Mouse (Mus musculus) stomach, postnatal 0 days (tissue): ENCODE measurements at regions not wholly inside any gene's neighbourhood (a gene's known extent, or its start where the extent isn't known, plus 50 kb on each side); places are given as distances from the start of the nearest gene placed in this dataset.

Experiments
- CTCF ChIP-seq: IDR thresholded peaks from 2 replicates; pipeline ENCODE4 v1.5.1; 2016; ENCODE audit warnings: antibody characterized with exemption, low read depth, mild to moderate bottlenecking, moderate library complexity
- EP300 ChIP-seq: optimal IDR thresholded peaks from 2 replicates; pipeline ENCODE3; 2016; ENCODE audit warnings: antibody characterized with exemption

DNA sequence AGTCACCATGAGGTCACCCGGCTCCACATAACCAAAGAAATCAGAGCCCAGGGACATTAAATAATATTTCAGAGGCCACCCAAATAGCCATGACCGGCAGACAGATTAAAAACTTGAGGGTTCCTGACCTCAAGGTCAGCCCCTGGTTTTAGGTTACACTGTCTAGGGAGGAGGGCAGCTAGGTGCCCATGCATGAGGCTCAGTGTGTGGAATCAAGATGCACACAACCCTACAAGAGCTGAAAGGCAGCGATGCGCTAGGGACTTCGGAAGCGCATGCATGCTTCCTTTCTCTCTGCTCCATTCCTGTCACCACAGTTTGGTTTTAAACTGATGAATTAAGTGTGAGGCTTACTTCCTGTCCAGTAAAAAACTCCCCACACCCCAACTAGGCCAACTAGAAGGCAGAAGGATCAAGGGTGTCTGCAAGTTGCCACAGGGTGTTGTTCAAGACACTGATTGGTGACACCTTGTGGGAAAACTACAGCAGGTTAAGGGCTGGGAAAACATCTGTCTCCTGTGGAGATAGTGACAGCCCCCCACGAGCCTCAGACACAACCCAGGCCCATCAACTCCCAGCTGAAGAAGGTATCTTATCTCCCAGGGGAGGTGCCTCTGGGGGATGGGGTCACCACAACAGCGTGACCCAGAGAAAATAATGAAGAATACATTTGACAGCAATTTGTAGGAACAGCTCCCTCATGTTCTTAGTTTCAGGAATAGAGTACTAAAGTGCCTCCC lies 127.2 kb upstream of the Gdnf start:
- TF ChIP-seq CTCF (no peak), EP300 (no peak)
